Mouse (Mus musculus) splenic B cell, adult 2 months (primary cell): Measurements from ENCODE around the gene Pik3r1.

Source experiments
- DNase-seq: peaks from one replicate; pipeline ENCODE4 v3.0.0-alpha.2; 2011; ENCODE audit warnings: low read depth, low spot score
- H3K27me3 ChIP-seq: 2 replicates; pipeline ENCODE4 v1.6.1; 2012; ENCODE audit warnings: mild to moderate bottlenecking, low read length, moderate library complexity, mixed read lengths; ENCODE audit not compliant: control insufficient read depth, poor library complexity, insufficient read depth, severe bottlenecking
- H3K36me3 ChIP-seq: 2 replicates; pipeline ENCODE4 v1.6.1; 2012; ENCODE audit warnings: mild to moderate bottlenecking, low read length, moderate library complexity, mixed read lengths; ENCODE audit not compliant: control insufficient read depth, poor library complexity, insufficient read depth, severe bottlenecking

Gene Pik3r1

DNA sequence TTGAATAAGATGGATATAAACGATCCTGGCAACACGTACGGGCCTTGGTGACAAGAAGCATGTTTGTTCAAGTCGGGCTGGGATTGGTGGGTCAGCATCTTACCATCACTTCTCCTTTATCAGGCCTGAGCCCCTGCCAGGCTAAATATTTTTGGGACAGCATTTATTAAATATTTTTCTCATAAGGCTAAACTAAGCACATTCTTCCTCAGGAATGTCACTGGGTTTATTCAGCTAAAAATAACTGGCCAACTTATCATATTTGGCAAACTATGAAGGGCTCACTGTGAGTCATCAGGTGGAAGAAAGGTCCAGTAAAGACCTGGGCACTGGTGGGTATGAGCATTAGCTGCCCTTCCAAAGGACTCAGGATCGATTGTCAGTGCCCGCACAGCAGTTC is 50.2 kb downstream of the Pik3r1 start:
- no peak for DNase-seq
- peaks cover 3% of the 10 kb centered on the region for H3K36me3 ChIP-seq

DNA sequence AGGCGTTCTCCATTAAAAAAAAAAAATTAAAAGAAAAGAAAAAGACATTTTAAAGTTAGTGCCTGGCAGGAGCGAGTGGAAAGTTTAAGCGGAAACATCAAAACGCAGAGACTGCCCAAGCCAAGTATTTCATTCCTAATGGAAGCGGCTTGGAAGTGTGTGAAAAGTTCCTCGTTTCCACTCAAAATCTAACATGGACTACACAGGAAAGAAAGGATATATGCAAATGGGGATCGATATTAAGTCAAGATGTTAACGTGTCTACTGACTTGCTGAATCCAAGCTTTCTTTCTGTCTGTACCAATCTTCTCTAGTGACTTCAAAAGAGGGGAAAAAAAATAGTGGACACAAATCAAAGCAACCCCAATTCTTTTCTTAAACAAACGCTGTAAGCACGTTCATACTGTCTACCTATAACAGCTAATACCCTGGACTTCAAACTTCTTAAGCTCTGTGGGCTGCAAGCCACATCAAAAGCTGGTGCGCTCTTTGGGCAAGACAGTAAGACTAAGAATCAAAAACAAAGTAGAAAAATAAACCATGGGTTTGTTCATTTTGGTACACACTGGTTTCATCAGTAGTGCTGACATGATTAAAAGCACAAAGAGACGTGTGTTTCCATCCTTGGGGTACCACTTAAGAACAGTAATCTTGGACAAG is 54.5 kb downstream of the Pik3r1 start:
- H3K27me3 ChIP-seq = no peaks in the 10 kb centered on the region
- H3K36me3 ChIP-seq = peaks cover 3% of the 10 kb centered on the region; the same call in 1 of the 2 replicates
- no peak for DNase-seq

More for the DNA sequence above, 50.2 kb downstream of the Pik3r1 start:
- no peaks in the 10 kb centered on the region for H3K27me3 ChIP-seq

DNA sequence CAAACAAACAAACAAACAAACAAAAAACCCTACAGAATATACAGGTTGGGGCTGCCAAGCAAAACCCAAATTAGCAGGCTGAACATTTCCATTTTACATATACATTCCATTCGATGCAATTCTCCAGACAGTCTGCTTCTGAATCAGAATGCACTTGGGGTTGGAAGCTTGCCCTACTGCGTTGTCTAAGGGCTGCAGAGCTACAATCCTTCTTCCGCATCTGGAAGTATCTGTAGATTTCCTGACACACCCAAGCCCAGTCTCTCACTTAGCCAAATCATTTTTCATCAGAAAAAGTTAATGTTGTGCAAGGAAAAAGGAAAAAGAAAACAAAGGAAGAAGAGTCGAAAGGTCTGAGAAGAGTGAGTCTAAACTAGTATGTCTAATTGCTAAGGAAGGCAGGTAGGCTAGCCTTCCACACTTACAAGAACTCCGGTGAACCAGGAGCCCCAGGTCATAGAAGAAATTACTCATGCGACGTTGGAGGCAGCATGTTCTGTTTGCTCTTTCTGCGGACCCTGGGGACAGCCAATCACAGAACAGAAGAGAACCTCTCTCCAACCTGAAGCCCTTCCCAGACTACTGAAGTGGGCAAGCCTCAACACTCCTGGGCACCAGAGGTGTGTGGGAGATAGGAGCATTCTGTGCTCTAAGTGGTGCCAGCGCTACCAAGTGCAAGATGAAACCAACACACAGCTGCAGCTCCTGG is 55.1 kb downstream of the Pik3r1 start:
- Histone ChIP-seq H3K27me3 (no peaks in the 10 kb centered on the region), H3K36me3 (peaks cover 3% of the 10 kb centered on the region; the same call in 1 of the 2 replicates)
- DNase-seq = no peak

DNA sequence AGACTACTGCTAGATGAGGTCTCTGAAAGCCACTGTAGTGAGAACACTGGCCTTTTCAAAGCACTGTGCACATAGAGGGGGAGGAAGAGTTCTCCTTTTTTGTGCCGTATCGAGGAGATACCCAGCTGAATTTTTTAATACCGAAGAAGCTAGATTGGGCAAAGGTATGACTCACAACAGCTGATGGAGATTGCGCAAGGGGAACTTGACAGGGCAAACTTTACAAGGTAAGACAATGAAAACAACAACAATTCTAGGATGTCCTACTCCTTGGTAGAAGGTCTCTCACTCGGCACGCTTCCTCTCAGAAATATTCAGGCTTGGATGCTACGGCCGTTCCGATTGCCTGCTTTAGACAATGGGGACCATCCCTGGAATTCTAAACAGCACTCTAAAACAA is 55.9 kb downstream of the Pik3r1 start:
- Histone ChIP-seq H3K27me3 (no peaks in the 10 kb centered on the region), H3K36me3 (peaks cover 5% of the 10 kb centered on the region; the same call in 1 of the 2 replicates)
- DNase-seq = no peak

DNA sequence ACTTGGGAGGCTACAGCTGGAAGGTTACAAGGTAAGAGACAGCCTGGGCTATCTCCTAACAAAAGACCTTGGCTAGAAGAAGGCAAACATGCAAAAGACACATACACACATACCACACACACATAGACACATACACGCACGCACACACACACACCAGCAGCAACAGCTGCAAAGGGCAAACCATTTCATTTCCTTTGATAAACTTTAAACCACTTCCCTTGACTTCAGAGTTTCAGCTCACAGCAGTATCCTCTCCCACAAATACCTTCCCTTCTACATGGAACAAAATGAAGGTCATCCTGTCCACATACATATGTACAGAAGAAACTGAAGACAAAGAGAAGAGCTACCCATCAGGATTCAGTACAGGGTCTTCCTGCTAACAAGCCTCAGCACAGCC is 56.7 kb downstream of the Pik3r1 start:
- Histone ChIP-seq H3K36me3 (peaks cover 5% of the 10 kb centered on the region; the same call in 1 of the 2 replicates), H3K27me3 (no peaks in the 10 kb centered on the region)
- no peak for DNase-seq

DNA sequence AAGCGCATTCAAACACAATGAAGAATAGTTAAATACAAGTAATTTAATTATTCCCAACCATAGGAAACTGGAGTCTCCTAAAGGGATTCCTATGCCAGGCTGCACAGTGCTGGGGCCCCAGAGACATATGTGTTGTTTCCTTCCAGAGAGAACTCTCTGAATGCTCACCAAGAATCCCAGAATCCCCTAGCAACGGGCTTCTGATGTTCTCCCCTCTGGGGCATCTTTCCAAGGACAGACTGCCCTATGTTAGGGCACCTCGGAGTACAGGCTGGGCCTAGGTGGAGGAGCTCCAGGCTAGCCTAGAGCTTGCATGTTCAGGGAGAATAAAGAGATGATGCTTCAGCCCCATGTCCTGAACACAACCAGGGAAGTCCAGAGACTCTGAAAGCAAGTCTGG is 58.2 kb downstream of the Pik3r1 start:
- Histone ChIP-seq H3K36me3 (peaks cover 5% of the 10 kb centered on the region; the same call in 1 of the 2 replicates), H3K27me3 (no peaks in the 10 kb centered on the region)
- no peak for DNase-seq

DNA sequence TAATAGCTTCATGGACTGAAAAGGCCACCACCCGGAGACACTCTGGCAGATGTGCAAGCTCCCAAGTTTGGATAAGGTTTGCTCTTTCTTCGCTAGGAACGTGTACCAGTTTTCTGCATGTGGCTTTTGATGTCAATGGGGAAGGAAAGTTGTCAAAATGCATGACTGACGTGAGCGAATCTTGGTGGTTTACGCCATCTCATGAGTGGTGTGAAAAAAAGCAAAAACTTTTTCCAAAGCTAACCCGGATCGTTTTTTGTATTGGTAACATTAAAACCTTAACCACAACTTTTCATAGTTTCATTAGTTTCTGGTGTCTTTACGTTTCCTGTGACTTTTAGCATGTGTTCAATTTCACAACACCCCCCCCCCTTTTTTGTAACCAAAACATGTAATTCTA is 60.8 kb downstream of the Pik3r1 start:
- Histone ChIP-seq H3K36me3 (peaks cover 3% of the 10 kb centered on the region; the same call in 1 of the 2 replicates), H3K27me3 (no peaks in the 10 kb centered on the region)
- peak; percentile 30 for DNase-seq

DNA sequence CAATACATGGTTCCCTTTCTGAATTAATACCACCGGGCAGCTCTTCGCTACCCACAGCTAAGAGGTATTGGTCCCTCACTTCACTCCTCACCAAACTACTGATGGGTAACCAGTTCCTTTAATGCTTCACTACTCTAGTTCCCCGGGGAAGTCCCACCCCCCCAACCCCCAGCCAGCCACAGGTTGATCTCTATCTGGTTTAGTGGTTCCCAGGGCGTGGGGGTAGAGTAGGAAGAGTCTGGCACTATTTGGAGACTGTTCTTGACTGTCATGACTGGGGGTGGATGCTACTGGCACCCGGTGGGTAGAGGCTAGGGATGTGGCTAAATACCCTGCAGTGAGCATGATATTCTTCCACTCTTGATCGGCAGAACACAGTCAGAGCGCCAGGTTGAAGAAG is 61.6 kb downstream of the Pik3r1 start:
- peak; percentile 71 for DNase-seq
- Histone ChIP-seq H3K27me3 (no peaks in the 10 kb centered on the region), H3K36me3 (peaks cover 5% of the 10 kb centered on the region)

DNA sequence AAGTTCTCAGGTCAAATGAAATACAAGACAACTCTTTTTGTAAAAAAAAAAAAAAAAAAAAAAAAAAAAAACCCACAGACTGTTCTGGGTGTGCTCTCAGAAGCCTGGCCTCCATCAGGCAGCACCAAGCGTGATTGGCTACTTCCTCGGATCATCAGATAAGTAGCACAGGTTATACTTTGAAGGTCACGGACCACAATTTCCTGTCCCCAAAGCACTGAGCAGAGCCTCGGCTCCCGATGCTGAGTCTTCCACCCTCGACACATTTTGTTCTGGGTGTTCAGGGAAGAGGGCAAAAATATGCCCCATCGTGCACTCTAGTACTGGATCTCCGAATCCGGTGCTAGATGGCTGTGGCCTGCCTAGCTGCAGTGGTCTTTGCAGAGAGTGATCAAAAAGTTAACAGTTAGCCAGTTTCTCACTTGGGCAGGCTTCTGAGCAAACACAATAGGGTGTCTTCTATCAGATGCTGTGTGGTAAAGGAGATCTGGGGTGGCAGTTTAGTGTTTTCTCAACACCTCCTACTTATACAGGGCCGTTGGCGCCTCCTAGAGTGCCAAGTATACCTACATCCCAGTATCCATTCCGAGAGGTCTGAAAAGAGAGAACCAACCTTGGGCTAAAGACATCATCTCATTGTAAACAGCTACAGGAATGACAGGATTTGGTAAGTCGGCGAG is 65.8 kb downstream of the Pik3r1 start:
- Histone ChIP-seq H3K36me3 (peaks cover 12% of the 10 kb centered on the region), H3K27me3 (no peaks in the 10 kb centered on the region)
- peak; percentile 25 for DNase-seq

DNA sequence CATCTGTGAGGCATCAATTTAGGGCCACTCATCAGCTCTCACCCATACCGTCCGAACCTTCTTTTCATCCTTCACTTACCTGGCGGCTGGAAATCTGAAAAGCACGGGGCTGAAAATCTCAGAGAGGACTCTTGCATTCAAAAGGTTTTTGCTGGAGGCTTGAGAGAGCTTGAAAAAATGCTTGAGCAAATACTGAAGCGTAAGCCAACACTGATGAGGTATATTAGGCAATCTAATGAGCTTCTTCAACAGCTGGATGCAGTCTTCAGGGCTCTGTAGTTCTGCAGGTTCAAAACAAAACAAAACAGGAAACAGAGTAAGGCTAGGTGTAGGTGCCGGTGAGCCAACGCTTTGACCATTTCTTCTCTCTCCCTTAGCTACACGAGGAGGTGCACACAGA is 66.4 kb downstream of the Pik3r1 start:
- DNase-seq = no peak

DNA sequence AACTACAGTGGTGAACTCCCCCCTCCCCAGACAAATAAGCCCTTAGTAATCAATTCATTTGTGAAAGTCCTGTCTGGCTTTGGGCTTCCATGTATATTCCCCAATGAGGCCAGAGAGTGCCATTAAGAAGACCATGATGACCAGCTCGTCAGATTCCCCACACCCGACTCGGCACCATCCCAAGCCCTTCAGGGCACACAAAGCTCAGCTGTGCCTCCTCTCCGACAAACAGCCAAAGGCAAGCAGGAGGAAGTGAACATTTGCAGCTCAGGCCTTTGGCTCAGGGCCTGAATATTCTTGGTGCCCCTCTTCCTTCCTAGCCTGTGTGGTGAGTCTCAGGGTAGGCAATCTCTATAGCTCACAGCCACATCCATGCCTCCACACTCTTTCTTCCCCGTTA is 68.3 kb downstream of the Pik3r1 start:
- H3K36me3 ChIP-seq = peaks cover 12% of the 10 kb centered on the region

More for the DNA sequence above, 66.4 kb downstream of the Pik3r1 start:
- Histone ChIP-seq H3K36me3 (peaks cover 12% of the 10 kb centered on the region), H3K27me3 (no peaks in the 10 kb centered on the region)

DNA sequence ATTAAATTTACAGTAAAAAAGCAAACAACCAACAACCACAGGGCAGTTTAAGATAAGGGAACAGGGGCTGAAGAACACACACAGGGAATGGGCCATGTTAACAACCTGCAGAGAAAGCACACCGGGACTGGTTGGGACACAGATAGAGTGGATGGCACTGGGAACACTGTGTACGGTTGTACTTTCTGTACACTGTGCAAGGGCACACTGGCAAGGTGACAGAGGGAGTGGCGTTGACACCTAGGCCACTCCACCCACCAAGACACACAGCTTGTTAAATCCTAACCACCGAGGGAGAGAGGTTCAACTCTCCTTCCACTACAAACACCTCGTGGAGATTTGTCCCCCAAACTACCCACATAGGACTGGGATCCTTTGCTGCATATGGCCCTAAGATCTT is 70.1 kb downstream of the Pik3r1 start:
- DNase-seq = no peak
- Histone ChIP-seq H3K27me3 (no peaks in the 10 kb centered on the region), H3K36me3 (peaks cover 12% of the 10 kb centered on the region)

More for the DNA sequence above, 68.3 kb downstream of the Pik3r1 start:
- no peak for DNase-seq
- H3K27me3 ChIP-seq = no peaks in the 10 kb centered on the region

DNA sequence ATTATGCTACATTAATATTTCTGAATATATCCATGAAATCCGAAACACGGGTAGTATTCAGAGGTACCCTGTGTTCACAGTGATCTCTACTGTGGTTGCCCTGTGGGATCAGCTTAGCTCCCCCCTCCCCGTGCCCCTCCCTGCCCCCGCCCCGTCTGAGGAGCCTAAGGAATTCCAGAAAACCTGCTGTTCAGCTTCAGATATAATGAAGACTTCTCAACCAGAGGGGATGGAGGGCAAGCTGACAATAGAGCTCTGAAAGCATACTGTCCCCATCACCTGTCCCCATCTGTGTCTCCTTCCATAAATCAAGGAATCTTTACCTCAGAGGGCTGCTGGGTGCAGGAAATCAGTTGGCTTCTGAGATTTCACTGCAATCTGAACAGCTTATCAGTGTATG is 70.6 kb downstream of the Pik3r1 start:
- Histone ChIP-seq H3K27me3 (no peaks in the 10 kb centered on the region), H3K36me3 (peaks cover 12% of the 10 kb centered on the region)
- DNase-seq = no peak

DNA sequence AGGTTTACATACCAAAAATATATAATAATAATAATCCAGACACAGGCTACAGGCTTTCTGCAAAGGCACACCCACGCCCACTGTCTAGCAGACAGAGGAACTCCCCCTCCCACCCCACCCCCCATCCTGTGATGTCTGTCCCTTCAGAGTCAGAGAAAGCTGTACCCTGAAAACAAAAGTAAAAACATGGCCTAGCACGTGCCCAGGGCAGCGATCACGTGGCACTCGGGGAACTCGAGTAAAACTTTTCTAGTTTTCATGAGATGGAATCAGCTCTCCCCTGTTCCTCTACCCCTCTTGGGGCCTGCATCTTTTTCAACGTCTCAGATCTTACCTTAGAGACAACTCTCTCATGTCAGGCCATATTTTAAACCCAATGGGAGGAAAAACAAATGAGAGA is 71.2 kb downstream of the Pik3r1 start:
- Histone ChIP-seq H3K27me3 (no peaks in the 10 kb centered on the region), H3K36me3 (peaks cover 10% of the 10 kb centered on the region)
- peak; percentile 68 for DNase-seq

DNA sequence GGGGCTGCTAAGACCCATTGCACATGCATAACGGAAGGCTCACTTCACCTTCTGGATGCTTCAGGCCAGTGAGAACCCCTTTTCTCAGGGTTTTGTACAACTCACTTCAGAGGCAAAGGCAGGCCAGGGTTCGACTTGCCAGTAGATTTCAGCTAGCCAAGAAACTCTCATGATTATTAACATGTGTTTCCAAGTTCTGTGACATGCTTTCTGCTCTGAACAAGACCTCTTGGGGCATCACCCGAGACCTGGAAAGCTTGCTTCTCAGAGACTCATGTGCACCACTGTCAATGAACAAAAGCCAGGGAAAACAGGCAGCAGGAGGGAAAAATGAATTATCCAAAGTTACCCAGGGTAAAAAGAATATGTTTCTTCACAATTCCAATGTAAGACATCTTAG is 71.7 kb downstream of the Pik3r1 start:
- DNase-seq = no peak
- Histone ChIP-seq H3K36me3 (peaks cover 10% of the 10 kb centered on the region), H3K27me3 (no peaks in the 10 kb centered on the region)
